Mouse (Mus musculus) T-helper 17 cell (primary cell): ENCODE results near the gene Olfr411.

Source experiments
- in situ Hi-C, 2 experiments: fragments of 300-600 bp; cut with MboI, MseI; formaldehyde crosslinking; loops; 1 replicate in 1 of 2; 2 replicates in 1 of 2; pipeline ENCODE4 v1.15.1; 2025; ENCODE audit warnings: high pct_unique_total_duplicates in 2 of 2

The Olfr411 gene

DNA sequence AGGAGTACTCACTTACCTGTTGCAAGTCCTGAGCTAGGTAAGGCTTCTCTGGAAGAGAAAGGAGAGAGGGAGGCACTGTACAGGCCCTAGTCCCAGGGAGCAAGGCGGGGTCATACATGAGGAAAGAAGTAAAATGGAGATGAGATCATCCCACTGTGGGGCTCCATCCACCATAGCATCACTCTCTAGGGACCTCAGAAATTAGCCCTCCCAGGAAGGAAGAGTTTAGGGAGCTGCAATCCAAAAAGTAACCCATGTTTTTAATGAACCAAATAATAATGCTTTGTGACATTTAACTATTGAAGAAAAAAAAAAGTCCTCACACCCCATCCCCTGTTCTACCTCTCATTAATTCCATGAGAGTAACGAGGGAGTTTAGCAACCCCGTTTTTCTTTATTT is at the start of gene Olfr411:
Gene Olfr411, minus strand, starts transcription at position 101 of the 400 bp plus-strand sequence.
- in situ Hi-C loops, result no loop called here

- in situ Hi-C loops, result no loop called here
Measured at GRCm38 (mm10) chr11:74402126-74402525, 49.7 kb upstream of the Olfr411 start.

DNA sequence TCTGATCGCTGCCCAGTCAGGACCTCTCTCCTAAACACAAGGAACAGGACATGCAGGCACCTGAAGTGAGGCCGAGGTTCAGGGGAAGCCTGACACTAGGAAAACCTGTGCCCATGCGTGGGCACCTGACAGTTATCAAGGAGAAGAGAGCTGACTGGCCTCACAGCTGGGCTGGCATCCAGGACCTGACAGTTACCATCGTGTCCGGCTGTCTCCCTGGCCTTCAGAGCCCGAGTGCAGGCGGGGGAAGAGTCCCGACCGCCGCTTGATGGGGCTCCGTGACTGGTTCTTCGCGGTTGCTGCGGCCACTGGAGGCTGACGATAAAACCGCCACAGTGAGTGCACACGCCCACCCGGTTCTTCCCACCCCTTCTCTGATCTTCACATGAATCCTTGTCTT is 43.1 kb upstream of the Olfr411 start:
- in situ Hi-C loops, result loop anchor here in 1 of 2 experiments (25.0 kb wide), 1 partner anchor 142 kb away; no protein-coding TSS in a partner anchor

- in situ Hi-C loops, result loop anchor here in 1 of 2 experiments (25.0 kb wide), 1 partner anchor 144 kb away; no protein-coding TSS in a partner anchor
Measured at GRCm38 (mm10) chr11:74393489-74393888, 41.0 kb upstream of the Olfr411 start.

GRCm38 (mm10) chr11:74392903-74393302 is 40.5 kb upstream of the Olfr411 start:
- in situ Hi-C loops, result loop anchor here in 1 of 2 experiments (25.0 kb wide), 1 partner anchor 144 kb away; no protein-coding TSS in a partner anchor

DNA sequence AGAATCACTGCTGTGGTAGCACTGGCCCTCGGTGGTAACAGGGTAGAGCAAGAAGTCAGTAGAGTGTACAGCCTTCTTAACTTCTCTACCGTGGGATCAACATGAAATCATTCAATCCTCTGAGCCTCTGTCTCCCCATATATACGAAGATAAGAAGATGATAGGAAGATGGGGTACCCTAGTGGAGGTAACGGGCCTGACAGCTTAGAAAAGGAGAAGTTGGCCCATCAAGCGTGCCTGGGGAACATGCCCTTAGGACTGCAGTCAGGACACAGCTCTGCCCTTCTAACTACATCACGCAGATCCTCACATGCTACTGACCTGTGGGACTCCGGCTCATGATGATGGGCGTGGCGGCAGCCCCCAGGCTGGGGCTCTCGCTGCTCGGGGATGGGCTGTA is 39.4 kb upstream of the Olfr411 start:
- in situ Hi-C loops, result loop anchor here in 1 of 2 experiments (25.0 kb wide), 1 partner anchor 145 kb away; no protein-coding TSS in a partner anchor

GRCm38 (mm10) chr11:74387203-74387602 is 34.8 kb upstream of the Olfr411 start:
- in situ Hi-C loops, result loop anchor here in 1 of 2 experiments (25.0 kb wide), 1 partner anchor 150 kb away; no protein-coding TSS in a partner anchor

- in situ Hi-C loops, result loop anchor here in 1 of 2 experiments (25.0 kb wide), 1 partner anchor 152 kb away; no protein-coding TSS in a partner anchor
Measured at GRCm38 (mm10) chr11:74385674-74386073, 33.2 kb upstream of the Olfr411 start.

DNA sequence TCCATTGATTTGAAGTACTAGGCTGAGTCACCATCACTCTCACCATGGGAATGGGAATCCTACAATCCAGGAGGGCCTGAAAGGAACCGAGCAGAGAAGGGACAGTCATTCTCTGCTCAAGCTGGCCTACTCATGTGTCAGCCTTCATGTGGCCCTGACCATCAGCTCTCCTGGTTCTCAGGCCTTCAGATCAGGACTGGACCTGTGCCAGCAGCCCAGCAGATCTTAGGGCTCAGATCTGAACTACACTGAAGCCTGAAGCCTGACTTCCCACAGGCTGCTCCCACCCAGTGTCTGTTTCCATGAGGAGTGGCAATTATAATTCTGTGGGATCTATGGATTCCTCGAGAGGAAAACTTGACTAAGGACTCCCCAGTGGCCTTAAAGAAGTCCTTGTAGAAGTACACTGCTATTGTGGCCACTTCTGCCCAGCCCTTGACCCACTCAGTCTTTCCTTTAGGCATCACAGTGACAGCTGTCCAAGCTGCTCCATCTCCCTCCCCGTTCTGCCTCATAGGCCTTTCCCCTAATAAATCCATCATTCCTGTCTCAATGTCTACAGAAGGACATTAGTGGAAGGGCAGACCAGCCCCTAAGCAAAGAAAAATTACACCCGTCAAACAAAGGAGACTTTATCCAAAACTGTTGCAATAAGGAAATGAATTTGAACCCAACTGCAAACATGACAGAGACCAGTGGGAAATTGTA is 26.9 kb upstream of the Olfr411 start:
- in situ Hi-C loops, result loop anchor here (5.0 to 25.0 kb wide), 5 partner anchors 155 to 1225 kb away; no protein-coding TSS in a partner anchor

GRCm38 (mm10) chr11:74376847-74377246 is 24.4 kb upstream of the Olfr411 start:
- in situ Hi-C loops, result loop anchor here (5.0 to 25.0 kb wide), 5 partner anchors 158 to 1222 kb away; no protein-coding TSS in a partner anchor

- in situ Hi-C loops, result loop anchor here (10.0 kb wide), 3 partner anchors 163 to 1217 kb away; no protein-coding TSS in a partner anchor
Measured at GRCm38 (mm10) chr11:74371393-74372100, 19.1 kb upstream of the Olfr411 start.

DNA sequence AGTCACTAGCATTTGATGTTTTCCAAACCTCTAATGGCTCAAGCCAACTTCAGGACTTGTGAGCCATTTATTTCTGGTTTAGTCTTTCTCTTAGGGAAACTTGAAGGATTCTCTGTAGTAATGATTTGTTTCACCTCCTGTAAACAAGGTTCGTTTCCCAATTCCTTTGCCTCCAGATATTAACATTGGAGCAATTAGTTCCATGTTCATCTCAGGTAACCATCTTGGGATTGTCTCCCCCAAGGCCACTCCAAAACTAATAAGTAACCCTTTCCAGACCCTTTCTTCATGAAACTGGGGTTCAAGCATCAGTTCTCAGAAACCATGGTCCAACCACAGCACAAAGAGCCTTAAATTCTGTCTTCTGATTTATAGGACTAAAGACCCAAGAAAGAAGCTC is 9.3 kb upstream of the Olfr411 start, which contains the start of gene Olfr412:
Gene Olfr412, plus strand, starts transcription at position 301 of the 400 bp plus-strand sequence.
- in situ Hi-C loops, result no loop called here

DNA sequence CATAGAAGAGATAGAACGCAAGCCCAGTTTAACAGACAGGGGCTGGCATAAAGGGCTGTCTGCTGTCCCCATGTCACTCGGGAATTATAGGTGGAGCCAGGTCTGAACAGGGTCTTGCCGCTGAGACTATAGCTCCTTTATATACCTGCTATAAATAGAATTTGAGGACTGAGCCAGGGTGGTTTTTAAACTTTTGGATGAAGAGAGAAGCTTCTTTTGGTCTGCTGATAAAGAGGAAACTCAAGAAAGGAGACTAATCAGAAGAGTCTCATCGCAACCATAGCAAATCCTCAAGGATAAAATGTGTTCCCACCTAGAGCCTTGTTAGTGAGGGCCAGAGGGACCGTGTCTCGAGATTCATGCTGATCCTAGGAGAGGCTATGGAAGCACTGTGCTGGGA is 14.5 kb downstream of the Olfr411 start, which contains the start of gene Olfr410:
Gene Olfr410, minus strand, starts transcription at position 101 of the 400 bp plus-strand sequence.
- in situ Hi-C loops, result no loop called here

- in situ Hi-C loops, result no loop called here
Measured at GRCm38 (mm10) chr11:74328781-74329180, 23.7 kb downstream of the Olfr411 start.

DNA sequence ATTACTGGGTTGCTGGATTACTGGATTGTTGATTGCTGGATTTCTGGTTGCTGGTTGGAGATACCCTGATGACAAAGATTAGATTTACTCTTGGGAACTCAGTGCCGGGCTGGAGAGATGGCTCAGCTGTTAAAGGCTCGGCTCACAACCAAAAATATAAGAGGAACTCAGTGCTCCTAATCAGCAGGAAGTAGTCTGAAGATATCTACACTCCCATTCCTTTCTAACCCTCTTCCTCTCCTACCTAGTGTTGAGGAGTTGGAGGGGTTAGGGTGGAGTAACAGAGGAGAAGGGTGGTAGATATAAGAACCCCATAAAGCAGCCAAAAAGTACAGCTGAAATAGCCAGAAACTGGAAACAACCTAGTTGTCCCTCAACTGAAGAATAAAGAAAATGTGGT is 26.4 kb downstream of the Olfr411 start:
- in situ Hi-C loops, result no loop called here
